Mouse (Mus musculus) lung, embryonic 16.5 days (tissue): ENCODE data around the gene Tom1l2. TPM values are rescaled to one million over a fixed set of nuclear protein-coding genes. Genes with fewer than 3 reads are reported as not detected.
A peak's percentile ranks its signal among the peaks of the same experiment; 100 is the strongest.

Experiments
- ATAC-seq: fragments of 200-750 bp; cut with Nextera tagmentation; 2 replicates; pipeline ENCODE4 v1.8.0; 2017; ENCODE audit warnings: low read depth, mild to moderate bottlenecking, moderate library complexity
- H3K27ac ChIP-seq: fragments of 300-500 bp; sonication (generic); 2 replicates; pipeline ENCODE4 v1.5.1; 2014; ENCODE audit warnings: mild to moderate bottlenecking, control low read depth, low read length
- H3K27me3 ChIP-seq: fragments of 300-500 bp; sonication (generic); 2 replicates; pipeline ENCODE4 v1.6.1; 2014; ENCODE audit warnings: low read depth, low read length, mixed read lengths; ENCODE audit not compliant: control insufficient read depth, insufficient read depth
- H3K36me3 ChIP-seq: fragments of 300-500 bp; sonication (generic); 2 replicates; pipeline ENCODE4 v1.6.1; 2014; ENCODE audit warnings: low read length; ENCODE audit not compliant: control insufficient read depth, insufficient read depth
- H3K4me1 ChIP-seq: fragments of 300-500 bp; sonication (generic); replicated peaks from 2 replicates; pipeline ENCODE4 v1.6.1; 2014; ENCODE audit warnings: low read length, mixed read lengths; ENCODE audit not compliant: control insufficient read depth, insufficient read depth
- H3K4me2 ChIP-seq: fragments of 300-500 bp; sonication (generic); 2 replicates; pipeline ENCODE4 v1.6.1; 2014; ENCODE audit warnings: low read depth, low read length, control low read depth
- H3K4me3 ChIP-seq: fragments of 300-500 bp; sonication (generic); 2 replicates; pipeline ENCODE4 v1.5.1; 2014; ENCODE audit warnings: mild to moderate bottlenecking, low read length, control low read depth
- H3K9ac ChIP-seq: fragments of 300-500 bp; sonication (generic); 2 replicates; pipeline ENCODE4 v1.6.1; 2014; ENCODE audit warnings: low read length, control low read depth
- H3K9me3 ChIP-seq: fragments of 300-500 bp; sonication (generic); 2 replicates; pipeline ENCODE4 v1.6.1; 2016; ENCODE audit warnings: low read length; ENCODE audit not compliant: control insufficient read depth
- WGBS: fragments of 180-500 bp; shearing (Covaris S2); extraction: QIAGEN DNeasy Blood & Tissue Kit; methylation state at CpG from one replicate; pipeline ENCODE4 v1.1.7; 2014; 5-methylcytosine and 5-hydroxymethylcytosine counted together
- polyA plus RNA-seq: library from polyadenylated mRNA; unstranded; fragments of >200 nt; fragmentation: Nextera tagmentation; extraction: Ambion mirVana; gene quantifications from 2 replicates; pipeline ENCODE4 v1.2.1, GENCODE M21; 2015

Gene Tom1l2
- polyA plus RNA-seq, 1 experiment from 2014 or later, result 29.6 TPM

DNA sequence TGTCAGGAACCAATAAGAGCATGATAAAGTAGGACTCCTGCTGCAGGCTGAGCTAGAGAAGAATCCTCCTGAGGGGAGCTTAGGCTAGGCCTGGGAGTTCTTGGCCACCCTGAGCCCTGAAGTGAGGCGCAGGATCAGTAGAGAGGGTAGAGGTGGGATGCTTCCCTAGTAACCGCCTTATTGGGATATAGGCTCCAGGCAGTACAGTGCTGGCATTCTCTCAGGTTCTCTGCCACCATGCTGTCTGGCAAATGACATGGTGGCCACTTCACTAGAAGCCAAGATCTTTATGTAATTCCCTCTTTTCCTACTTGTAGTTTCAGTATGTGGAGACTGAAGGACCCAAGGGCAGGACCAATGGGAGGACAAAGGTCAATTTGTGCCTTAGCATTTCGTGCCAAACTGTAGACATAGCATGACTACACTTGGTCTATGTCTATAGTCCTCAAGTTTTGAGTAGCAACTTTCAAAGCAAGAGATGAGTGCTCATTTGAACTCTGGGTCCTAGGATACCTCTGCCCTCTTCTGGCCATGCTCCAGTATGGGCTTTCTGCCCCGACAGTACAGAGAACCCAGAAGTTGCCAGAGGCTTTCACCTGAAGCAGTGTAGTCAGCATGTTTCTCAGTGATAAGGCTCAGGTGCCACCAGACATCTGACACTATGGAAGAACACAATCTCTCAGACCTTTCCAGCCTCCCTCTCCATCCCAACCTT lies 87.3 kb downstream of the Tom1l2 start:
- Histone ChIP-seq H3K27me3 (no peaks in the 10 kb centered on the region), H3K4me3 (no peak overlapping the region), H3K4me1 (no peaks in the 10 kb centered on the region), H3K36me3 (no peaks in the 10 kb centered on the region), H3K4me2 (no peak overlapping the region), H3K9ac (no peak overlapping the region), H3K27ac (no peak overlapping the region), H3K9me3 (no peaks in the 10 kb centered on the region)
- 72% methylated on average over 4 of the region's 4 CpGs for WGBS
- no peak for ATAC-seq

DNA sequence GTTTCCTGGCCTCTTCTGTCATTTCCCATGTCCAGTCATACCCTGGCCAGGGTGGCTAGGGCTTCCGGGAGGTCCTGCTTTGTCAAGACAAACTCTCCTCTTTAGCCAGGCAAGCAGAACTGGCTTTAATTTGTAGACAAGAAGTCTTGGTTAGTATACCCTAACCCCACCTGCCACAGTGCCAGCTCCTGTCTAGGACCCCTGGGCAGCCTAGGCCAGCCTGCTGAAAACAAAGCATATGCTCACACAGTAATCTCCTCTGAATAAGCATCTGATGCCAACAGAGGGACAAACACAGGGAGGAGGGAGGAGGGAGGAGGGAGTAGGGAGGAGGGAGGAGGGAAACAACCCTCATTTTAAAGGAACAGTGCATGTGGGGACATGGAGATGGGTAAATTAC lies 88.1 kb downstream of the Tom1l2 start:
- Histone ChIP-seq H3K4me3 (no peak overlapping the region), H3K9ac (no peak overlapping the region), H3K4me1 (no peaks in the 10 kb centered on the region), H3K36me3 (no peaks in the 10 kb centered on the region), H3K4me2 (no peak overlapping the region), H3K27ac (no peak overlapping the region), H3K27me3 (no peaks in the 10 kb centered on the region), H3K9me3 (no peaks in the 10 kb centered on the region)
- WGBS, result 78% methylated on average over 1 of the region's 1 CpGs
- ATAC-seq, result no peak

DNA sequence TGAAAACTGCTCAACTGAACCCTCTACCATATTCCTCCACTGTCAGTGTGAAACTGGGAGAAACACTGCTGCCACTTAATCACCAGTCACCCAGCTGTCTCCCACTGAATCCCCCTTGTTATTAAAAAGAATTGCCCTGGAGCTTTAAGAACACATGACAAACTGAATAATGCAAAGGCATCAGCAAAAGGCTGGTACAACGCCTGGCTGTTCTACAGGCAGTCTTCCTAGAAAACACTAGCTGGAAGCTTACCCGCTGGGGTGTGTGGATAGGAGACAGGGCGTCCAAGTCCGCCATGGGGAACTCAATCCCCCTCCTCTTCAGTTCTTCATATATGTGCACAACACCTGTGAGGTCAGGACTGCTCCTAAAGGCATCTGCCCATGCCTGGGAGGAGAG lies 90.3 kb downstream of the Tom1l2 start:
- Histone ChIP-seq H3K4me3 (no peak overlapping the region), H3K9ac (no peak overlapping the region), H3K27ac (no peak overlapping the region), H3K27me3 (no peaks in the 10 kb centered on the region), H3K36me3 (peaks cover 6% of the 10 kb centered on the region; the same call in 1 of the 2 replicates), H3K4me1 (no peaks in the 10 kb centered on the region), H3K9me3 (no peaks in the 10 kb centered on the region), H3K4me2 (no peak overlapping the region)
- ATAC-seq, result no peak
- WGBS, result 92% methylated on average over 4 of the region's 4 CpGs

DNA sequence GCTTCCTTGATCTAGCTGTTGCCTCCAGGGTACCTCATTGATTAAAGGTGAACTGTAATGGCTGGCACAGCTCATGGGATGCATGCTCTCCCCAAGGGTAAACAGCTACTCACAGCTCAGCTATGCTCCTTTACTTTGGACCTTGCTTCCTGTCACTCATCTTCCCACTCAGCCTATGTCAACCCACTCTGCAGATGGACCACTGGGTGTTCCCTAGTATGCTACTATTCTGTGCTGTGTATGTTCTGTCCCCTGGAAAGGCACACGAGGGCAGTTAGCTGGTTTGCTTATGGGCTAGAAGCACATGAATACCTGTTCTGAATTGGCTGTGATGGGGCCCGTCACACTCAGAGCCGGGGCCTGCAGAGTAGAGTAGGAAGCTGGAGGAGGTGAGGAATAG lies 92.0 kb downstream of the Tom1l2 start:
- Histone ChIP-seq H3K9me3 (no peaks in the 10 kb centered on the region), H3K36me3 (peaks cover 6% of the 10 kb centered on the region; the same call in 1 of the 2 replicates), H3K4me3 (no peak overlapping the region), H3K4me1 (peaks cover 12% of the 10 kb centered on the region; the same call in 1 of the 2 replicates), H3K27me3 (no peaks in the 10 kb centered on the region), H3K4me2 (no peak overlapping the region), H3K9ac (no peak overlapping the region), H3K27ac (no peak overlapping the region)
- ATAC-seq, result no peak
- whole genome bisulfite sequencing, result 85% methylated on average over 3 of the region's 3 CpGs

DNA sequence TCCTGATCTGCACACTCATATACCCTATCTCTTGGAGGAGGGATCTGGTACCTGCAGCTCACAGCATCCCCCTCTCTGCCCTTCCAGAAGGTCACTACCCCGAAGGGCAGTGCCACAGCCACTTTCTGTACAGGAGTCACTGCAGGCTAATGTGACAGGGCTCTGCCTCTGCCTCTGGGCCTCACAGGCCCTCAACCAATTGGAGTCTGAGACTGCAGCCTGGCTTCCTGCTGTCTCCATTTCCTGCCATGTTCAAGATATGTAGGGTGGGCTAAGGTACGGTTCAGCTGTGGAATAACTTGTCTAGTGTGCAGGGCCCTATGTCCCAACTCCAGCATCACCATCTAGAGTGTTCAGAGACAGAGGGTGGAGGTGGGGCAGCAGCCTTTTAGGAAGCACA lies 95.0 kb downstream of the Tom1l2 start:
- Histone ChIP-seq H3K9ac (no peak overlapping the region), H3K4me1 (peaks cover 12% of the 10 kb centered on the region), H3K27me3 (no peaks in the 10 kb centered on the region), H3K9me3 (no peaks in the 10 kb centered on the region), H3K4me3 (no peak overlapping the region), H3K36me3 (peaks cover 6% of the 10 kb centered on the region; the same call in 1 of the 2 replicates), H3K27ac (no peak overlapping the region), H3K4me2 (no peak overlapping the region)
- WGBS, result 71% methylated on average over 2 of the region's 2 CpGs
- no peak for ATAC-seq

DNA sequence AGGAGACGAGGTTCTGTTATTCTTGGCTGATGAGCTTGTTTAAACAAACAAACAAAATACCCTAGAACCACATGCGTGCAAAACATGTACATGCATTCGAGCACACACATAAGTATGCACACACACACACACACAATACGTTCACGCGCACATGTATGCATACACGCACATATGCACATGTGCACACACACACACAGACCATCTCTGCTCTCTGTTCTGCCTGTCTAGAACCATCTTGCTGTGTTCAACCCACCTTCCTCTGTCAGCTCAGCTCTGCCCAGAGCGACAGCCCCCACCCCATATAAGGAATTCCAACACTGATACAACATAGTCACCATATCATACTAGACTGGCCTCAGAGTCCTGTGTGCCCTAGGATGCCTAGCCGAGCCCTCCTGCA lies 96.0 kb downstream of the Tom1l2 start:
- H3K9ac ChIP-seq, result no peak overlapping the region
- peaks cover 6% of the 10 kb centered on the region; the same call in 1 of the 2 replicates for H3K36me3 ChIP-seq
- no peak overlapping the region for H3K4me3 ChIP-seq
- ATAC-seq, result peak; percentile 30; the same call in 1 of the 2 replicates
- H3K9me3 ChIP-seq, result no peaks in the 10 kb centered on the region
- H3K27me3 ChIP-seq, result no peaks in the 10 kb centered on the region
- H3K4me1 ChIP-seq, result peaks cover 20% of the 10 kb centered on the region
- peak overlapping the region; percentile 38; the same call in 1 of the 2 replicates for H3K27ac ChIP-seq
- WGBS, result 70% methylated on average over 9 of the region's 9 CpGs
- H3K4me2 ChIP-seq, result no peak overlapping the region

DNA sequence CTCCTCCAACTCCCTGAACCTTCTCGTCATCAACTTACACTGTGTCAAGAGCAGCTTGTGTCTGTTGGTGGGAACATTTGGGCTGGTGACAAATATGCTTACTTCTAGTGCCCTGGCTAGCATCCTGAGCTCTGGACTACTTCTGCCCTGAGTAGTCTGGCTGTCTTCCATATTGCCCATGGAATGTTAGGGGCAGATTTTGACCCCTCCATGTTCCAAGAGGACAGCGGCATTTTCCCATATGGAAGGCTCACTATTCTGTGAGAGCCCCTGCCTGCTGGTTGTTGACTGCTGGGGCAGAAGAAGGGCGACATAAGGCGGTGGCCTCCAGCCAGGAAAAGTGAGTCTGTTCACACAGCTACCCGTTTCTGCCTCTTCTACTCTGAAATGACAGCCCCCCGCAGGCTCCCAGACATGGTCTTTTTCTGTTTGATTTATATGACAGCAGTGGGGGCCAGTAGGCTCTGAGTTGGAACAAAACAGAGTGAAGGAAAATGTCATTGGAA lies 96.5 kb downstream of the Tom1l2 start:
- H3K36me3 ChIP-seq, result peaks cover 6% of the 10 kb centered on the region; the same call in 1 of the 2 replicates
- no peak overlapping the region for H3K4me2 ChIP-seq
- 42% methylated on average over 6 of the region's 6 CpGs for WGBS
- H3K27ac ChIP-seq, result 0 out of 2 replicates have a peak overlapping the region, but pooled peaks have one; percentile 4
- peak; percentile 63; the same call in 1 of the 2 replicates for ATAC-seq
- H3K27me3 ChIP-seq, result no peaks in the 10 kb centered on the region
- no peaks in the 10 kb centered on the region for H3K9me3 ChIP-seq
- no peak overlapping the region for H3K4me3 ChIP-seq
- H3K9ac ChIP-seq, result no peak overlapping the region
- peaks cover 23% of the 10 kb centered on the region for H3K4me1 ChIP-seq

DNA sequence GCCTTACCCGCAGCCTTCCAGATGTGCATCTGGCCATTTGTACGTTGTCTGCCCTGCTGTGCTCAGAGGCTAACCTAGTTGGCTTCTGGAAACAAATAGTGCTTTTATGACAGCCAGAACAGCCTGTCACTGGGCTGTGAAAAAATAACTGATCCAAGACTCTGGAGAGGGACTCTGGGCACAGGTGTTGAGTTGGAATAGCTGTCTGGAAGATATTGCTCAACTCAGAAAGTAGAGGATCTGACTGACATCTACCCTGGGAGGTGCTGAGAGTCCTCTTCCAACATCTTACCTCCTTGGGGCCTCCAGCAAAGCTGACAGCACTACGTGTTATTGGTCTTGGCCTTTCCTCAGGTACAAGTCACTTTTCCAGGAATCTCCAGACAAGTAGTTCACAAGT lies 97.1 kb downstream of the Tom1l2 start:
- H3K9ac ChIP-seq, result no peak overlapping the region
- no peaks in the 10 kb centered on the region for H3K27me3 ChIP-seq
- H3K27ac ChIP-seq, result no peak overlapping the region
- H3K9me3 ChIP-seq, result no peaks in the 10 kb centered on the region
- 72% methylated on average over 3 of the region's 3 CpGs for WGBS
- ATAC-seq, result no peak
- H3K4me3 ChIP-seq, result no peak overlapping the region
- H3K4me2 ChIP-seq, result no peak overlapping the region
- H3K4me1 ChIP-seq, result peaks cover 23% of the 10 kb centered on the region
- peaks cover 6% of the 10 kb centered on the region; the same call in 1 of the 2 replicates for H3K36me3 ChIP-seq

DNA sequence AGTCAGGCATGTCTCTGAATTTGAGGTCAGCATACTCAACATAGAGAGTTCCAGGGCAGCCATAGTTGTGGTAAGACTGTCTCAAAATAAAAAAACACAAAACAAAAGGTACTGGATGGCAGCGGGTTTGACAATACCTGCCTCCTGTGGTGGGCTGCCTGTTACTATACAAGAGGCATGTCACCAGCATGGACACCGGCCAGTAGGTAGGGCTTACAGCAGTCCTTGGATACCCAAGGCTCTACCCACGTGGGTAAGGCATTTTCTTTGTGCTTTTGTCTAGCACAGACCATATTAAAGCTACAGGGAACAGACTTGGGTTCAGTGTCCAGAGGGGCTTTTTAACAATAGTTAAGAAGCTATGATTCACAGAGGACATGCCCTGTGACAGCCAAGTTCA lies 97.5 kb downstream of the Tom1l2 start:
- Histone ChIP-seq H3K9me3 (no peaks in the 10 kb centered on the region), H3K27ac (no peak overlapping the region), H3K9ac (no peak overlapping the region), H3K27me3 (no peaks in the 10 kb centered on the region), H3K4me3 (no peak overlapping the region), H3K36me3 (peaks cover 10% of the 10 kb centered on the region; the same call in 1 of the 2 replicates), H3K4me1 (peaks cover 23% of the 10 kb centered on the region), H3K4me2 (no peak overlapping the region)
- WGBS, result 88% methylated on average over 3 of the region's 3 CpGs
- no peak for ATAC-seq
